Mouse (Mus musculus): ENCODE measurements around the gene Rbm20.

The Rbm20 gene

DNA sequence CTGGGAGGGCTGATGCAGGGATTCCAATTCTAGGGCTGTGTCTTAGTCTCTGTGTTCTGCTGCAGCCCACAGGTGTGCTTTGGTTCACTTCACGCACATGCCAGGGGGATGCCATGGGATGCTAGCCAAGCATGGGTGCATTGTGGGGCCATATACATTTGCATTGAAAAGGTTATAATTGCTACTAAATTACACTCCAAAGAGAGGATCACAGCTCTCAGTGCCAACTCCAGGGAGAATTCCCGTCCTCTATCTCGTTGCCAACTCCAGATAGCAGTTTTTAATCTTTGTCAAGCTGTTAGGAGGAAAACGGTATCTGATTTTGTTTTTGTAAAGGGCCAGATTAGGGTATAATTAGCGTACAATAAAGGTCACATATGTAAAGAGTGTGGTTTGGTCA is 178.7 kb downstream of the Rbm20 start:
- no peak for DNase-seq

DNA sequence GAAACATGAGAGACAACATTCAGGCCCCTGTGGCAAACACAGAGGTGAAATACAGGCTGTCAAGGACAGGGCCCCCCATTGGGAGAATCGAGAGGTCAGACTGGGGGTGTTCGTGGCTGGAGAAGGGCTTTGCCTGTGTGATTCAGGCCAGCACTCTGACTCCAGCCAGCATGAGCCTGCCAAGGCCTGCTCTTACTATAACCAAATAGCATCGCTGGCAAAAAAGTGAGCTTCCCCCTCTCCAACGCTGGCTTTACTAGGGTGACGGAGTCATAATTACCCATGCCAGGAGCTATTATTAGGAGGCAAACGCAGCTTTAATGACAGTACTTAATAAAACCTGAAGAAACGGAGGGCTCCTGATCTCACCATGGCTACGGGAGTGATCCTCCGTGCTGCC is 179.7 kb downstream of the Rbm20 start:
- DNase-seq, result no peak

DNA sequence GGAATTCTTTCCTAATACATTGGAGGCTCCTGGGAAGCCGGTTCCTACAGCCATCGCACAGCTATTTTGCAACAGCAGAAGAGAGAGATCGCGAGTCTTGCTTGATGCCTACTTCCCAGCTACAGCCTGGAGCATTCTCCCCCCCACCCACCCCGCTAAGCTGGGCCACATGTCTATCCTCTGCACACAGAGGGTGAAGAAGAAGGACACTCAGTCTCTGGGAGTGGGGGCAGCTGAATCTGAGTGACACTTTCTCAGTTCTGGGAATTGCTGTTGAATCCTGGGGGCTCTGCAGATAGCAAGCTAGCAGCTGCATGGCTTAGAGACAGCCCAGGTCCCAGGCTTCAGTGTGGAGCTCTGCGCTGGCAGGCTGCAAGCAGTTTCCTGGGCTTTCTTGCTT is 180.9 kb downstream of the Rbm20 start:
- no peak for DNase-seq

DNA sequence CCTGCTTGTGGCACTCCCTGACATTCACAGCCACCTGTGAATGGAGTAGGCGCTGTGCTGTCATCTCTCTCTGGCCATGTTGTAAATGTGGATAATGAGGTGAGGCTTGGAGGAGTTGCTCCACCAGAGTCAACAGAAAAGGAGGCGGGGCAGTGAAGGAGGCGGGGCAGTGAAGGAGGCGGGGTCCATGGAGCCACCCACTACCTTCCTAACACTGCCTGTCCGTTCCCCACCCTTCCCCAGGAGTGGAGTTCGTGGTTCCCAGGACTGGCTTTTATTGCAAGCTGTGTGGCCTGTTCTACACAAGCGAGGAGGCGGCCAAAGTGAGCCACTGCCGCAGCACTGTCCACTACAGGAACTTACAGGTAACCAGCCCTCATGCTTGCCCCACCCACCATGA is 182.0 kb downstream of the Rbm20 start:
- DNase-seq, result no peak

DNA sequence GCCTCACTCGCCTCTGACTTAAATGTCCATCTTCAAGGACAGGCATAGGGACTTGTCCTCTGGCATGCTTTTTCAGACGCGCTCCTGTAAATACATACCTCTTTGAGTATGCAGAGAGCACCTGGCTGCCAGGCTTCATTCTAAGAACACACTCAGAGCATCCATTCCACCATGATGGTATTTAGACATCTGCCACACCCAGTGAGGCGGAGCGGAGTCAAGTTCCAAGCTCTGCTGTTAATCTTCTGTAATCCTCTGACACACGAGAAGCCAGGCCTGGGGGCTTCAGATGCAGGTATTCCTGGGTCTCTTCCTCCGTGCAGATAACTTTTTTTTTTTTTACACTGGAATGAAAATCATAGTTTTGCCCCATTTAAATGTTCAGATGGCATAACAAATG is 182.5 kb downstream of the Rbm20 start:
- no peak for DNase-seq

DNA sequence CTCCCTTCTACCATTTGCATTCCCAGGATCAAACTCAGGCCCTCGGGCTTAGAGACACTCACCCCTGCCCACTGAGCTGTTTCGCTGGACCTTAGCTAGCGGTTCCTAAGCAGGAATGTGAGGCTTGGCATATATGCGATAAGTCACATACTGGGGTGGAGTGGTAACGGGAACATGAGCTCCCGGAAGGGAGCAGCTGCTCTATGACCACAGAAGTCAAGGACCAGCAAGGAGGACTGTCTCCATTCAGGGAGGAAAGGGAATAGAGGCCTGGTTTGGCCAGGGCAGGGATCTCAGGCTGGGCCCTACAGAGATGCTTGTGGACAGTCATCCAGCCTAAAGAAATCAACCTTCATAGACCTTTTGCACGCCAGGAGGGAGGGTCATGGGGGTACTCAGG is 184.2 kb downstream of the Rbm20 start:
- no peak for DNase-seq

DNA sequence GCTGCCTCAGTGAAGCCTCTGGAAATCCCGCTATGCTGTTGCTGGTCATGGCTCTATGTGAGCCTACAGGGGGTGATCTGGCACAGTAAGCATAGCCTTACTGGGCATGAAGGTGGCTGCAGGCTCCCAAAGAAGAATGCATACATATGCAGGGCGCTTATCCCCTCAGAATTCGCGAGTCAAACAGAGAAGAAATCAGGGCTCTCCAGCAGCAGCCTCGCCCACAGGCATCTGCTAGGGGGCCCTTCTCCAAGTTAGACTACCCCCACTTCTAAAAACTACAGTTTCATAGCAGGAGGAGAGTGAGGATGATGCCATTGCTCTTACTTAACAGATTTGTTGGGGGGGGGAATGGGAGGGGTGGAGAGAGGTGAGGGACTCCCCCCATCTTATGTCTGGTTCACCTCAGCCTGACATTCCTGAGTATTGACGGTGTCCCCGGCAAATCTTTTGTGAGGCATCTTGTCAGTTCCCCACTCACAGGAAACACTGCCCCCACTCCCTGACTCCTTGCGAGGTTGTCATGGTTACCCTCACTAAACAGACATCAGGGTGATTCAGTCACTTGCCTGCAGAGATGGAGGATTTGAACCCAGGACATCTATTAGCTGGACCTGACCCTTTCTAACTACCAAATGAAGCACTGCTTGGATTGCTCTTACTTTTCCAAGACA is 185.6 kb downstream of the Rbm20 start:
- DNase-seq, result peak; percentile 58

DNA sequence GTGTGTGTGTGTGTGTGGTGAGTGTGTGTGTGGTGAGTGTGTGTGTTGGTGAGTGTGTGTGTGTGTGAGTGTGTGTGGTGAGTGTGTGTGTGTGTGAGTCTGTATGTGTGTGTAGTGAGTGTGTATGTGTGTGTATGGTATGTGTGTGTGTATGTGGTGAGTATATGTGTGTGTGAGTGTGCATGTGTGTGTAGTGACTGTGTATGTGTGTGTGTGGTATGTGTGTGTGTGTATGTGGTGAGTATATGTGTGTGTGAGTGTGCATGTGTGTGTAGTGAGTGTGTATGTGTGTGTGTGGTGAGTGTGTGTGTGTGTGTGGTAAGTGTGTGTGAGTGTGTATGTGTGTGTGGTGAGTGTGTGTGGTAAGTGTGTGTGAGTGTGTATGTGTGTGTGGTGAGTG is 190.1 kb downstream of the Rbm20 start:
- no peak for DNase-seq

DNA sequence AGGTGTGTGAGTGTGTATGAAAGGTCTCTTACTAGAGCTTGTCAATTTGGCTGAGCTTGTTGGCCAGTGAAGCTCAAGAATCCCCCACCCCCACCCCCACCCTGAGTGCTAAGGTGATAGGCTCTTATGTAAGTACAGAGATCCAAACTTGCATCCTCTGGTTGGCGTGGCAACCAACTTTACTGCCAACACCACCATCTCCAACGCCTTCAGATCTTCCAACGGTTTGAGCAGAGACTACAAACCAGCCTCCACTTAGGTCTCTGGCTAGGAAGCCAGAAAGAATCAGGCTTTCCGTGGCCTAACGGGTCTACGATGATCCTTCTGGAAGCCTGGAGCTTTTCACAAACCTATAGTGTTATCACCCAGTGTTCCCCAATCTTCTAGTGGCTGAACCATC is 191.0 kb downstream of the Rbm20 start:
- DNase-seq, result peak; percentile 62

DNA sequence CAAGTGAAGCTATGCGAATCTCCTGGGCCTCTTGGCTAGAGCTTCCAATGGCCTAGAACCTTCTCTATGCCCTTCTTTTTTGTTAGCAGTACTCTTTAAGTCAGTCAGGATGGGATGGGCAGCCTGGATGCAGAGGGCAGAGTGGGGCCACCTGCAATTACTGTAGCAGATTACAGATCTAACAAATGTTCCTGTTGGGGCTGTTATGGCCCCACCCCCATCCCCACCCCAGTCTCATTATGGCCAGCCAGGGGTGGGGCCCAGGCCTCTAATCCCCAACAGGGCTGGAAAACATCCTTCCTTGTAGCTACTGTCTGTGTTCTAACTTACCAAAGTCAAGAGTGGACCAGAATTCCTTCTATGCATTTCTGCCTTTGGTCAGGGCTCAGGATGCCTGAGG is 191.7 kb downstream of the Rbm20 start:
- no peak for DNase-seq

DNA sequence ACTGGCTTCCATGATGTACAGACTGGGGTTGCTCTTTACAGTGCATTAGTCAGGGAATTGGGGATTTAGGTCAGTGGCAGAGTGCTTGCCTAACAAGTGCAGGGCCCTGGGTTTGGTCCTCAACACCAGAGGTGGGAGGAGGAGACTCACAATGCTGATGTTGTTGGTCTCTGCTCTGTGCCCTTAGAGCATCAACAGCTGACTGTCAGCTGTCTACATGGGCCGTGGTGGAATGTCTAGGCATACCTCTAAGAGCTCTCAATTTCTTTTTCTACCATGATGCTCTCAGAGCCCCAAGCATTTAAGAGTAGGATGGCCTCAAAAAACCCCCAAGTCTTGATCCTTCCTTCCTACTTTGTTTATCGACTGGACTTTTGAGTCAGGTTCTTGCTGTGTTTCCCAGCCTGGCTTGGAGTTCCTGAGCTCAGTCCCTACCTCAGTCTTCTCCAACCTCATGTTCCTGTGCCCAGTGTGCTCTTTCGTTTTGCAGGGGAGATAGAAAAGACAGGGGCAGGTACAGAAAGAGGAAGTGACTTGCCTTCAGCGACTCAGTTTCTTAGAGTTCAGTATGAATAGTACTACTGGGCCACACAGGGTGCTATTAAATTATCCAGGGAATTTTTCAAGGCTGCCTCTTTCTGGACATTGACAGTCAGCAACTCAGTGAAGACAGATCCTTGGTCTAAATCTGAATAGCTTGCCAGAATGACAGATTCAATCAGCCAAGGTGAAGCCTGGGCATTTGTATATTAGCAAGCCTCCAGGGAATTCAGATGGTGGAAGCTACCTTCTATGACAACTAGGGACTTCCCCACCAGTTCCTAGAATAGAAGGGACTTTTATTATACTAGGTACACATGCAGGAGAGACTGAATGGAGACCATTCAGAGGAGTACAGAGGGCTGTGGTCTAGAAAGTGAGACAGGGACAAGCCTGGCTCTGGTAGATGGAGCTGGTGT is 192.6 kb downstream of the Rbm20 start:
- no peak for DNase-seq

DNA sequence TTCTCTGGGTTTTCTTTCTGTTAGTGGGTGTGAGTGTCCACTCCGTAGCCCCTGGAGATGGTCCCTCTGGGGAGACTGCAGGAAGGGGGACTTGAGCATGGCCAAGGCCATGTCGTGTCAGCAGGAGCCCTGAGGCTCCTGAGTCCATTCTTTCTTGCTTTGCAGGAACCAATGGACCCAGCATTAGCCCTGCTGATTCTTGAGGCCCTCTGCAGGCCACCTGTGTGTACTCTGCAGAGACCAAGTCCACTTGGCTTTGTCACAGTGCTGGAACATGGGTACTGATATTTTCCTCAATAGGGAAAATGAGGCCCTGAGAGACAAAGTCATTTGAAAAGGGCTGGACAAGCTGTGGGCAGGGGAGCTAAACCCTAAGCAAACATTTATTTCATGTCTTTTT is 193.5 kb downstream of the Rbm20 start:
- no peak for DNase-seq

DNA sequence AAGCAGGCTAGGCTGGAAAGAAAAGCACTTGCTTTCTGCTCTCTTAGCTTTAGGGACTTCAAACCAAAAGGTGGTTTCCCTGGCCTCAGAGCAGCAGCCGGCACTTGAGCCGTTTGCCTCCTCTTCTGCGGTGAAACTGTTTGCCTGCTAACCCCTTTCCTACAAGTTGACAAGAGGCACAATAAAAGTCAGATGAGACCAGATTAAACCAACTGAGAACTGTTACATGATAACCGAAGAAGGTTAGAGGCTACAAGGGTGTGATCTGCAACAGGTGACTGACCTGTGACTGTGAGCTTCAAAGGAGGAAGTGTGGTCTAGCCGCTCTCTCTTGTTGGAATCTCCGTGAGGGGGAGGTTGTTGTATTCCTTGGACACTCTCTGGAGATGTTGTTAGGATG is 194.4 kb downstream of the Rbm20 start:
- no peak for DNase-seq

DNA sequence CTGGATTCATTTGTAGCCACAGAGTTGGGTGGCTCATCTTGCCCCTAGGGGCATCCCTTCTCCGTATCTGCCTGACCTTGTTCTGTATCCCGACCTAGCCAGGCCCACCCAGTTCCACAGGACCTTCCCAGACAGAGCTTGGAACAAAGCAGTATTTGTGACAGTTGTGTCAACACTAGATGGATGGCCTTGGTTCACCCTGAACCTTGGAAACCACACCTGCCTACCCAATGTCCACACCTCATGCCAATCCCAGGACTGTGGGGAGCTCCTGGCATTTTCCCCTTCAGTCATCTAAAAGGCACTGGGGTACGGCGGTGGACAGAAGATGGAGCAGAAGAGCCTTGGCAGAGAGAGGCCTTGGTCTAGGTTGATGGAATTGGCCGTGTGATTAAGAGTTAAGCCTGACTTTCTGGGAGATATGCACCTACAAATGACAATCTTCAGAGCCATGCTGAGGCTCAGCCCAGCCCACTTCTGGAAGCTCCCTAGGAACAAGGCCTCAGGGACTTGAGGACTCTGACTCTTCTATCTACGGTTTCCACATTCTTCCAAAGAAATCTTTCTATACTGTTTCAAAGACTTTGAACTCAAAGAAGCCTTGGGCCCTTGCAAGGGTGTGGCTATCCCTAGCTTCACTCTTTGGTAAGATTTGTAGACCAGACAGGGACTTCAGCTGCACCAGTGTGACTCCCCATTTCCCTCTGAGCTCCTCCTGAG is 196.0 kb downstream of the Rbm20 start:
- DNase-seq, result no peak

DNA sequence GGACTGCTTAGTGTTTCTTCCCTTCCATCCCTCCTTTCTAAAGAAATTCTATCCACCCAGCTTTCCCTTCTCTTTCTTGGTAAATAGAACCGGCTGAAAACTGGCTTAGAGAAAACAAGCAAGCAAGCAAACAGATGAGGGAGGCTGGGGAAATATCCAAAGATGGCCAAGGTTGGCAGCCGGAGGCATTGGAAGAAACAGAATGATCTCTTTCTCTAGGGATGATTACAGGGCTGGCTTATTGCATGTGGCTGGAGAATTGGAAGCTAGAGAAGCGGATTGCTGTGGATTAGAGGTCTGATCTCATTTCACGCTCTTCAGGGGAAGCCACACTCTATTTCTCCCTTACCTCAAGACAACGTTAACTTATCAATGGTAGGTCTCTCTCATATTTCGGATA is 198.1 kb downstream of the Rbm20 start:
- DNase-seq, result no peak

DNA sequence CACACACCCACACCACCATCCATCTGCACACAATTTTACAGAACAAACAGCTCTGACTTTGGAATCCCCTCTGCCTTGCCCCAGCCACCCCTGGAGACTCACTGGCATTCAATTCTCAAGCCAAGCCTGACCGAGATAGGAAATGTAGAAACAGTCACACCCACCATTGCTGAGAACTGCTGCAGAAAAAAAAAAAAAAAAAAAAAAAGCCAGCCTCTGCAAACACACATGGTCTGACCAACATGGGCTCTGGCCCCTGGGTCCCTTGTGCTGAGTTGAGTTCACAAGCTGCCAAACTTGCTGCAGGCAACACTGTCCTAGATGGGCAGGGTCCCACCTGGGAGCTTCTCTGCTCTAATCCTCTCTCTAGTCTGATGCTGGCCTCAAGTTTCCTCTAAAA is 200.7 kb downstream of the Rbm20 start:
- DNase-seq, result no peak

DNA sequence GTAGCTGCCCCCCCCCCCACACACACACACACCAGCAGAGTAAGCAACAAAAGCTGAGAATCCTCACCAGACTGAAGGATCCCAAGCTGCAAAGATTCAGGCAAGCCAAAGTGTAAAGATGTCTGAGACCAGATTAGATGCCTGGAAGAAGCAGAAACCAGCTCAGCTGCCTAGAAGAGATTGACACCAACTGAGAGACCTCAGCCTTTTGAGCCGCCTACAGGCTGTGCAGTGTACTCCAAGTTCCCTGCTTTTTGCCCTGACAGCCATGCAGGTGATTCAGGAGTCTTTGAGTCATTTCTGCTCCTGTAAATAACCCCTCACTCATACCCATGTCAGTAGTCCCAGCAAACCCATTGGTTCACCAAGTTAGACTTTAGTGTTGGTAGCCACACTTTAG is 203.4 kb downstream of the Rbm20 start:
- DNase-seq, result no peak

DNA sequence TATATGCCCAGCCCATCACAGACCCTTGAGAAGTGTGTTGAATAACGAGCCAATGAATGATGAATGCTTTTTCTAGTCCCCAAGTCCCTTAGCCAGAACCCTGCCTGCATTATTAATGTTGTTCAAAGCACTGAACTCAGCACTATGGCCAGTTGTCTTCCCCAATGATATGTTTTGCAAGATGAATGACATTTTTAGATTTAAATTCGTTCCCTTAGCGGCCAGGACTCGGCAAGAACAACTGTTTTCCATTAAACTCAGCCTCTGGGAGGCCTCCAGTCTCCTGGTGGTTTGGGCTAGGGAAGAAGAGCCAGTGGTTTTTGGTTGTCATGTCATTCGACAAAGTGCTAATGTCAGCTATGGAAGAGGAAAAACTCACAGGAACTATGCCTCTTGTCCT is 204.7 kb downstream of the Rbm20 start:
- DNase-seq, result no peak

DNA sequence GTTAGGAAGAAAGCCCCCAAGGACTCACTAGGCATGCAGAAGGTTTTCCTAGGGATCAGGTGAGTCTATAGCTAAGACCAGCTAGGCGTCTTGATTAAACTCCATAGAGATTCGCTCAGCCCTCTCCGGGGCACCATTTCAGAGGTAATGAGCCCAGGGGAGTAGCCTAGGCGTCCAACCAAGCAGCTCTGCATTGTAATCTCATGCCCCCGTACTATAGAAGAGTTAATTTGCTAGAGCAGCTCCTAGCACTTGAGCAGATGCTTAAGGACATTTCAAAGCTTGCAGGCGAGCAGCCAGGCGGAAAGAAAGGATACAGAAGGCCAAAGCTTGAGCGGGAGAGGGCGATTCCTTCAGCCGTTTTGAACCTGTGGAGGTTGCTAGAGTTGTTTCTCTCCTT is 208.3 kb downstream of the Rbm20 start:
- DNase-seq, result no peak

DNA sequence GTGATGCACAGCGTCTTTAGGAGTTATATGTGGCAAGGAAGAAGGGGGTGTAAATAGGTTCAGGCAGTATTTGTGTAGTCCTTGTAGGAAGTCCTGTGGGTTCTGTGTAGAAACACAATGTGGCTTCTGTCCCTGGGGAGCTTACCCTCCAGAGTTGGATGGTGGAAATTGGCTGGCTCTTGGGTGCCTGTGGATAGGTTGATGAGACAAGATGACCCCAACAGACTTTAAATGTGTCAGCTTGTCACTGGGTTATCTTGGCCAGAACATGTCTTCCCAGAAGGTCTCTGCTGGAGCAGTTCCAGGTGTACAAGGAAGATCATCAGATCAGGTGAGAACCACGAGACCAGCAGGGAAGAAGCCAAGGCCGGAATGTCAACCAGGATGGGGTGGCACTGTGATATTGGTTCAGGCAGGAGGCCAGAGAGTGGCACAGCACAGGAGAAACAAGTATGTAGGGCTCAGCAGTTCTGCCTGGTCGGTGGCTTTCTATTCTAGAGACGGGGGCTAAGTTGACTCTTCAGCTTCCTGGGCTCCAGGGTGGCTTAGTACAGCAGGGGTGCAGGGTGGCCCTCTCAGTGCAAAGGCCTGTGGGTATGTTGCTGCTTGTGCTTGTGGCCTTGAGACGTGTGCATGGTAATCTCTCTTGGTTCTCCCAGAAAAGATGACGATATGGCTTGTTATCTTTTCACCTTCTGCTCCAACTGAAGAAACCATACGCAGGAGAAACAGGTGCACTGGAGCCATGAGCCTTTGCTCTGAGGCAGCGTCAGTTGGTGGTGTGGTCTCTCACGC is 209.7 kb downstream of the Rbm20 start:
- DNase-seq, result no peak

DNA sequence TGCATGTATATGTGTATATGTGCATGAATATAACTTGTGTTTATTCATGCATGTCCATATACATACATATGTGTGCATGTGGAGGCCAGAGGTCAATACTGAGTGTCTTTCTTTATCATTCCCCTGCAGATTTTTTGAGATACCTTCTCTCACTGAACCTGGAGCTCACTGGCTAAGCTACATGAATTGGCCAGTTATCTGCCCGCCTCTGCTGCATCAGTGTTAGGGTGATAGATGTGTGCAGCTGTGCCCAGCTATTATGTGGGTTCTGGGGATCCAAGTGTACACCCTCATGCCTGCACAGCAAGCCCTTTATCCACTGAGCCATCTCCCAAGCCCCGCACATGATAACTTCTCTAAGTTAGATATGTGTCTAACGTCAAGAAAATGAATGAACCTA is 210.7 kb downstream of the Rbm20 start:
- no peak for DNase-seq

DNA sequence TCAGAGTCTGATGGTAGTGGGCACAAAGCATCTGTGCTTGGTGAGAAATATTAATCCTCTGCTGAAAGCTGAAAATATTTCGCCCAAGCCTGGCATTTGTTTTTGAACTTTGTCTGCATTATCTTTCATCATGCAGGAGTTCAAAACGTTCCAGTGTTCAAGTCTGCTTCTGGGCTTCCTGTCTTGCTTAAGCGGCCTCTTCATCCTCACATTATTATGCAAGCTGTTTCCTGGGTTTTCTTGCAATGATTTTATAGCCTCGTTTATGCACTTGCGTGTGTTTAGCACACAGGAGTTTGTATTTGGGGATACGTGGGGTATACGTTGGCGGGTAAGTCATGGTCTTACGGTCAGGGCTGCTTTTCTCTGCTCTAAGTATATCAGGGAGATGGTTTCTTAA is 211.2 kb downstream of the Rbm20 start:
- no peak for DNase-seq

DNA sequence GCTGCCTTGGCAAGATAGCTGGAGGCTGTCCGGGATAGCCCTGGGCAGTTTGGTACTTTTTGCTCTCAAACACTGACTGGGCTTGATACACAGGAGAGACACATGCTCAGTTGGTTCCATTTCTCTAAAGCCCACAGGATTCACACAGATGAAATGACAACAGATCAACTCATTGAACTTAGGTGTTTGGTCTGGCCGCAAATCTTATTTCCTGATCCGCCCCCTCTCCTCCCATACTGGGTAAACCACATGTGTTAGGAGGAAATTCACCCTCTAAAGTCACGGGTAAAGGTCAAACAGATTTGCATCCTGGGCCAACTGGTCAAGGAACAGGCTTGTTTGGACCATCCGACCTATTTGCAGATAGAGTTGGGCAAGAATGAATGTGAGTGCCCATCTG is 212.4 kb downstream of the Rbm20 start:
- no peak for DNase-seq
